Mouse (Mus musculus): ENCODE data around the gene Babam1.

The Babam1 gene

DNA sequence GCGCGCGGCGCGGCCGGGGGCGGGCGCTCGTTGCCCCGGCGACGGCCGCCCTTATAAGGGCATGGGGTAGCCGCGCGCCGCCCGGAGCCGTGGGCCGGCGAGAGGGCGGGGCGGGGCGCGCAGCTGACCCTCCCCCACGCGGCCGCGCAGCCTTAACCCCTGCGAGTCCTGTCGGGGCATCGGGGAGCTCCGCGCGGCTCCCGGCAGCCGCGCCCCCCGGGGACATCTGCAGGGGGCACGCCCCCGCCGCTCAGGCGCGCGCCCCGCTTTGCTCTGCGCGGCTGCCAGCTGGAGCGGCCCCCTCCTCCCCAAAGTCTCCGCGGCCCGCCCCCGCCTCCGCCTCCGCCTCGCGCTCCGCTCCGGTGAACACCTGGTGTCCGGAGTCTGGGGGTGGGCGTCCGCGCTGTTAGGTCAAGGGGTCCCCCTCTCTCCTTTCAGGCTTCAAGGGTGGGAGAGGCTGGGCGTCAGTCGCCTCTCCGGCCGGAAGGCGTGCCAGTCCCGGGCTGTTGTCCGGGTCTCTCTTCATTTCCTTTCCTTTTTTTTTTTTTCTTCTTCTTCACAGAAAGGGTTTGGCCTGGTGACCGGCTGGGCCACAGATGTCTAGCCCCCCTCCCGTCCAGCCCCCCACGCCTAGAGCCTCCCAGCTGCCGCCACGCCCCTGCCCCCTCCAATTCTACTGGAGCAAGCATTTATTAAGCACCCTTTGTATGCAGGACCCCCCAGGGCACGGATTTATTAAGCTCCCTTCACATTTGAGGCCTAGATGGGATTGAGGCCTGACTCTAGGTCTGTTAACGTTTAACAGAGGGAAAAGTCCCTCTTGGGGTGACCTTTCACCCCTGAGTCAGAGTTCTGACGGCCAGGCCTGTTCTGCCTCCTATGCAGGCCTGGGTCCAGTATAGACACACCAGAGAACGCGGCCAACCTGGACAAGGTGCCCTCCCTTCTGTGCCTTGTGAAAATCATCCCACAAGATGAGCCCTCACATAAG, 14.4 kb upstream of the Babam1 start:
- DNase-seq: peak; percentile 74 to 88

GRCm38 (mm10) chr8:71383396-71383795, 13.3 kb upstream of the Babam1 start:
- DNase-seq: no peak

DNA sequence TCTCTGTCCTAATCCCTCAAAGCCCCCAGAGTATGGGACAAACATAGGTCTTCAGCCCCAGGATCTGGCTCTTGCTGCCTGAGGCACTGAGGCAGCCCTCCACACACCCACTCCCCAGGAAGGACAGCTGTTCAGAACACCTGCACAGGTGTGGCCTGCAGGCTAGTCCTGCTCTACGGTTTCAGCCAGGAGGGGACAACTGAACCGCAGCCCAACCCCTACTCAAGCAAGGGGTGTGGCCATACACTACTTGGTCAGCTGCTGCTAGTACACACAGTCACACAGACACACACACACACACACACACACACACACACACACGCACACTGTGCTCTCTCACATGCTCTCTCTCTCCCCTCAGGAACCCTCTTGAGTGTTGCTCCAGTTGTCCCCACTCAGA, 12.8 kb upstream of the Babam1 start:
- no peak for DNase-seq

- DNase-seq: no peak
Observed at GRCm38 (mm10) chr8:71385212-71385835, 11.3 kb upstream of the Babam1 start.

DNA sequence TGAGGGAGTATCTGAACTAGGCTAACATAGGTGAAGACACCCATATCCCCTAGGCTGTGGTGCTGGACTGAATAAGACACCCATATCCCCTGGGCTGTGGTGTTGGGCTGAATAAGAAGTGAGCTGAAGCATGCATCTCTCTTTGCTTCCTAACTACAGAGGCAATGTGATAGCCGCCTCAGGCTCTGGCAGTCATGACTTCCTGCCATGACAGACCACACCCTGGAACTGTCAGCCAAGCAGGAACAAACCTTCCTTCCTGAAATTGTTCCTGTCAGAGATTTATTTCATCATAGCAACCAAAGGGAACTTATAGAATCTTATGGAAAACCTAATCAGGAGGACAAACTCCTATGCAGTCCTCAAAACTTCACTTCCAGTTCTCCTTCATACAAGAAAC, 8.4 kb upstream of the Babam1 start:
- no peak for DNase-seq

- DNase-seq: no peak
Observed at GRCm38 (mm10) chr8:71391696-71392095, 5.0 kb upstream of the Babam1 start.

DNA sequence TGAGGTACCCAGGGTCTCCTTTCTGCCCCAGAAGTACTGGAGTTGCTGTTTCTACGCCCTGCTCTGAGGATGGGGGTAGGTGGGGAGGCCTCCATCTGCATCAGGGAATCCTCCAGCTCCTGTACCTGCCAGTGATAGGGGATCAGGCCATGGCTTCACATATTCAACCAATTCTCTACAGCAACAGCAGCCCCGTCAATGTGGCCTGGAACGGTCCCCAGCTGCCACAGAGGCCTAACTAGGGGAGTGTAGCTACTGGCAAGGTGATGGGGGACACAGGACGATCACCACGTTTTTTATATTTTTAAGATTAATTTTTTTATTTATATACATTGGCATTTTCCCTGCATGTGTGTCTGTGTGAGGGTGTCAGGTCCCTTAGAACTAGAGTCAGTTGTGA, 4.3 kb upstream of the Babam1 start:
- DNase-seq: no peak

DNA sequence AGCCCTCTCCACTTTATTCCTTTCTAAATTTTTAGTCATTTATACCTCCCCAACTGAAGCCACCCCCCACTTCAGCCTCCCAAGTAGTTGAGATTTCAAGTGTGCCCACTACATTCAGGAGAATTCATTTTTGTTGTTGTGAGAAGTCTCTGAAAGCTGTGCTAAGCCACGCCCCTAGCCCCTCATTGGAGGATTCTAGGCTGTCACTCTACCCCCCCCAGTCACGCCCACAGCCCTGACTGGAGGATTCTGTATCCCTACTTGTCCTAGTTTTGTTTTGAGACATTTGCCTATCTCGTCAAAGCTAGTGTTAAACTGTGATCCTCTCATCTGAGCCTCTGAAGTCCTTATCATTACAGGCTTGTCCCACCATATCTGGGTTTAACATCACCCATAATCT, 3.8 kb upstream of the Babam1 start:
- no peak for DNase-seq

GRCm38 (mm10) chr8:71394481-71394880, 2.2 kb upstream of the Babam1 start:
- DNase-seq: peak in 1 of 2 experiments; percentile 6

DNA sequence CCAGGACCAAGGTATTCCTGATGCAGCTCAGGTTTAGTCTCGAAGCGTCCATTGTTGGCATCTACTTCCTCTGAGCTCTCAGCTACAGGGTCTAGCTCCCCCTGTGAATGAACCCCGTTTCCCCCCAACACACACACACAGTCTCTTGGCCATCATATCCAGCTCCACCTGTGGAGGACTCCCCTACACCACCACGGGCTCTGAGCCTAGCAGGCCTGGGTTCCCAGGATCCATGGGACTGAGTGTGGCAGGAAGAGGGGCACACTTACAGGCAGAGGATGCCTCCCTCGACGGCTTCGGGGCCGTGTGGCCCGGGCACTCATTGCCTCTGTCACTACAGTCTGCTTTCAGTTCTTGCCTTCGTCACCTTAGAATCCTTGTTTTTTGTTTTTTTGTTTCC, 1.6 kb upstream of the Babam1 start:
- no peak for DNase-seq

DNA sequence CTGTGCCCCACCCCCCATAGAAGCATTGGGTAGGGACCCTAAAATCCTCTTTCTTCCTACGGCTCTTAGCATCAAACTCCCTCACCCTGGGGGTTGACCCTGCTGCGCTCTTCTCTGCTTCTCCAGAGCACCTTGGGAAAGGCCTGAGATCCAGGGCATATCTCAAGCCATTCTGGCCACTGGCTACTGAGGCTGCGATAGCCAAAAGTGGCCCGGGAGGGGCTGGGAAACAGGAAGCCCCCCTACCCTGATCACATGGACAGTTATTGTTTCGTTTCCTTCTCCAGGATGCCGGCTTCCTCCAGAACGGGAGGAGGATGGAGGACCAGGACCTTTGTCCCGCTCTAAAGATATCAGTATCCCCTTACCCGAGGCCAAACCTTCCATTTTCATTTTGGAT, 1.0 kb upstream of the Babam1 start, which contains the start of gene Ushbp1:
Gene Ushbp1, minus strand, starts transcription at position 174 of the 400 bp plus-strand sequence.
- no peak for DNase-seq

- no peak for DNase-seq
Observed at GRCm38 (mm10) chr8:71397701-71398100, 1.0 kb downstream of the Babam1 start.

- DNase-seq: no peak
Observed at GRCm38 (mm10) chr8:71400826-71401225, 4.2 kb downstream of the Babam1 start.

DNA sequence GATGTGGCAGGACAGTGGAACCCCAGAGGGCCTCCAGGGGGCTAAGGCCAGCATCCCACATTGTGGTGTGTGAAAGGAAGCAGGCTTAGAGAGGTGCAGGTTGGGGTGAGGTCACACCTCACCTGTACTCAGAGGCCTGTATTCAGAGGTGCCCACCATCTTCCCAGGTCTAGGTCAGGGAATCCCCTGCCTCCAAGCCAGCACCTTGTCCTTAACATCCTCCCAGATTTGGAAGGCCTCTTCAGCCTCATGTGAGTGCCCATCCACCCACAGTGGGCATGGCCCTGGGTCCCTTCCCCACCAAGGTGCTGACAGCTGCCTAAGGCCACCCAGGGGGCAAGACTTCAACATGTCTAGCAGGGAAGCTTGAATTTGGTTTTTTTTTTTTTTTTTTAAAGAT, 4.8 kb downstream of the Babam1 start:
- DNase-seq: no peak

GRCm38 (mm10) chr8:71402446-71402964, 5.8 kb downstream of the Babam1 start:
- DNase-seq: no peak

GRCm38 (mm10) chr8:71403107-71403885, 6.6 kb downstream of the Babam1 start:
- no peak for DNase-seq

DNA sequence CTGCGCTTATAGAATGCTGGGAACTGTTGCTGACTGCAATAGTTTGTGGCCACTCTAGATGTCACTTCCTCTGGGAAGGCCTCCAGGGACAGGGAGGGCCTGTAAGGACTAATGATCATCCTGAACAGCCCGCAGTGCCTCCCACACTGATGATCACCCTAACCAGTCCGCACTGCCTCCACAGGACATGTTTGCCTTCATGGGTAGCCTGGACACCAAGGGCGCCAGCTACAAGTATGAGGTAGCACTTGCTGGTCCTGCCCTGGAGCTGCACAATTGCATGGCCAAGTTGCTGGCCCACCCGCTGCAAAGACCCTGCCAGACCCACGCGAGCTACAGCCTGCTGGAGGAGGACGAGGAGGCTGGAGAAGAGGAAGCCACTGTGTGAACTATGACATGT, 7.3 kb downstream of the Babam1 start:
- no peak for DNase-seq

DNA sequence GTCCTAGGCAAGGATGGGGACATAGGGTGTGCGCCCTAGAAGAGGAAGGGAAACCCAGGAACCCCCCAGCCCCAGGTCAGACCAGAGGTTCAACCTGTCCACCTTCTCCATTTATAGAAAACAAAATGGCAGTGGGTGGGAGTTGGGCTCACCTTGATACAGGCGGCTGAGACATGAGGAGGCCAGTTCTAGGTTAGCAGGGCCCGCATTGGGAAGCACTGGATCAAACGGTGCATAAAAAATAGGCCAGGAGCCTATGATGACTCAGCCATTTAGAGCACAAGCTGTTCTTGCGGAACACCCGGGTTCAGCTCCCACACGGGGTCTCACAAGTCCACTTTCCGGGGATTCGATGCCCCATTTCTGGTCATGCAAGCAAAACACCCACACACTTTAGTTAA, 8.3 kb downstream of the Babam1 start:
- DNase-seq: peak in 1 of 2 experiments; percentile 30

DNA sequence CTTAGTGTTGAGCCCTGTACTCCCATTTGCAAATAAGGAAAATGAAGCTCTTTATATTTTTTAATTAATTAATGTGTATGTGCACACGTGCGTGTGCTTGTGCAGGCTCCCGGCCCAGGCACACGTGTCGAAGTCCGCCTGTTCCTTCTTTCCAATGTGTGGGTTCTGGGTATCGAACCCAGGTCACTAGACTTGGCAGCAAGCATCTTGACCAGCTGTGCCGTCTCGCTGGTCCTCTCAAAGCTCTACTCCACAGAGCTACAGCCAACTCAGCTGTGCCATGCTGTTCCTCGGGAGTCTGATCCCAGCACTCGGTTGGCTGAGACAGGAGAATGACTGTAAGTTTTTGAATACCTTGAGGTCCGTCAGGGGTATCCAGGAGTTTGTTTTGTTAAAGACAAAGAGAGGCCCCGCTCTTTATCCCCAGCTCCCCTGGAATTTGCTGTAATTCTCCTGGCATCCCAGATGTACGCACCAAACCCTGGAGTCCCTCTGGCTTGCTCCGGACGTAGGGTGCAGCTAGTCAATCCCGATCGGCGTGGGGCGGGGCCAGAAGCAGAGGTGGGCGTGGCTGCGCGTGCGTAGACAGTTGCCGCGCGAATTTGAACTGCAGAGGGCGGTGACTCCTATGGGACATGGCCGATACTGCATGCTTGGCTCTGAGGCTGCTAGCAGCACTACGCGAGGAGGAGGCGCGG, 8.9 kb downstream of the Babam1 start, which contains the start of gene Ankle1:
Gene Ankle1, plus strand, starts transcription at position 610 of the 698 bp plus-strand sequence.
- DNase-seq: peak; percentile 90 to 94

DNA sequence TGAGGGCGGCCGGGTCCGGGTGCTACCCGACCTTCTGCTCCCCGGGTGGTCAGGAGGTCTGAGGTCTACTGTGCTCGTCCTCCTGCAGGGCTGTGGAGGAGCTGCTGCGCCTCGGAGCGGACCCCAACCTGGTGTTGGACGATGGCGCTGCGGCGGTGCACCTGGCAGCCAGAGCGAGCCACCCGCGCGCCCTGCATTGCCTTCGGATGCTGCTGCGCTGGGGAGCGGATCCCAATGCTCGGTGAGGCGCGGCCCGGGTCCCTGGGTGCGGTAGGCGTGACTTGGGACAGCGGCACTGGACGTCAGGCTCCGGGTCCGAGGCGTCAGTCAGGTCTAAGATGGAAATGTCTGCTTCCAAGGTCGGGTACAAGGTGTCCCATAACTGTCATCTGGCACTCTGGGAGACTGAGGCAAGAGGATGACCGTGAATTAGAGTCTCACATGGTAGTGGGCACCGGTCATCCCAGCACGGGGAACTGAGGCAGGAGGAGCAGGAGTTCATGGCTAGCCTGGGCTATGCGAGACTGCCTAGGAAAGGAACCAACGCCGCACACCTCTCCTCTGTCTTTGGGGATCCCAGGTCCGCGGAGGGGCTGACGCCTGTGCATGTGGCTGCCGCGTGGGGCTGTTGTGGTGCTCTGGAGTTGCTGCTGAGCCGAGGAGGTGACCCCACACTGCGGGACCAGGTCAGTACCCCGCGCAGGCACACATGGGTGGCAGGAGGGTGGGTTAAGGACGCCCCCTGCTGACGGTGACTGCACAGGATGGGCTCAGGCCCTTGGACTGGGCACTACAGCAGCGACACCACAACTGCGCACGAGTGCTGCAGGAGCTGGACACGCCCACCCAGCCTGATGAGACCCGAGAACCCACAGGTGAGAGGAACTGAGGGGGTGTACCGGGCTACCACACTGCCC, 9.7 kb downstream of the Babam1 start:
- peak in 1 of 2 experiments; percentile 57 for DNase-seq

- DNase-seq: no peak
Observed at GRCm38 (mm10) chr8:71407441-71407840, 10.8 kb downstream of the Babam1 start.
